Mouse (Mus musculus) liver, postnatal 0 days (tissue): ENCODE data around the gene Fam98c.

Experiments
- CTCF ChIP-seq: sonication (generic); IDR thresholded peaks from 2 replicates; pipeline ENCODE4 v1.5.1; 2016; ENCODE audit warnings: antibody characterized with exemption, low read depth
- EP300 ChIP-seq: IDR thresholded peaks from 2 replicates; pipeline ENCODE4 v1.6.1; 2016; ENCODE audit warnings: antibody characterized with exemption, low read depth, mild to moderate bottlenecking

- TF ChIP-seq CTCF (no peak), EP300 (no peak)
Measured at GRCm38 (mm10) chr7:29124970-29125369, 31.1 kb downstream of the Fam98c start, which contains the start of gene Ryr1.
